Mouse (Mus musculus) kidney, adult 10 weeks (tissue): ENCODE data around the gene Ubqln4. TPM values are rescaled to one million over a fixed set of nuclear protein-coding genes. Genes with fewer than 3 reads are reported as not detected.

Source experiments
- polyA plus RNA-seq: library from polyadenylated mRNA; stranded (reverse); fragments of 350-450 nt; fragmentation: Illumina TruSeq; extraction: RNeasy Lipid Tissue Mini Kit (QIAGEN cat#74804); gene quantifications from one replicate; pipeline ENCODE4 v1.2.3, GENCODE M21; 2014; ENCODE audit warnings: low read depth, low replicate concordance

Gene Ubqln4
- 19.4 TPM for polyA plus RNA-seq

GRCm38 (mm10) chr3:88553525-88553879, at the start of gene Ubqln4:
Ubqln4 (plus strand) TSS chr3:88553758.

GRCm38 (mm10) chr3:88509692-88510420, 43.7 kb upstream of the Ubqln4 start, which contains the start of gene Lmna:
Lmna (minus strand) TSS chr3:88509956.

GRCm38 (mm10) chr3:88532299-88532674, 21.3 kb upstream of the Ubqln4 start, which contains the start of gene Mex3a:
Mex3a (plus strand) TSS chr3:88532395.

GRCm38 (mm10) chr3:88548180-88548917, 5.2 kb upstream of the Ubqln4 start, which contains the start of gene Rab25:
Rab25 (minus strand) TSS chr3:88548300.

GRCm38 (mm10) chr3:88552676-88553524, 658 bp upstream of the Ubqln4 start, which contains the start of gene Lamtor2:
Lamtor2 (minus strand) TSS chr3:88553074.

GRCm38 (mm10) chr3:88575540-88575939, 22.0 kb downstream of the Ubqln4 start, which contains the start of gene Ssr2:
Ssr2 (plus strand) TSS chr3:88575876.

GRCm38 (mm10) chr3:88605666-88606065, 52.1 kb downstream of the Ubqln4 start, which contains the start of gene Arhgef2:
Arhgef2 (plus strand) TSS chr3:88605966.

Other genes with a start within 250 kb of the Ubqln4 start
- 2.8 TPM for gene Glmp, start 228.7 kb upstream of the Ubqln4 start, polyA plus RNA-seq
- gene Tmem79, start 217.6 kb upstream of the Ubqln4 start, polyA plus RNA-seq: 0.61 TPM
- gene Smg5, start 217.5 kb upstream of the Ubqln4 start, polyA plus RNA-seq: 23.3 TPM
- gene Paqr6, start 189.2 kb upstream of the Ubqln4 start, polyA plus RNA-seq: not detected
- 0.57 TPM for gene Bglap3, start 181.0 kb upstream of the Ubqln4 start, polyA plus RNA-seq
- not detected for gene Bglap2, start 175.1 kb upstream of the Ubqln4 start, polyA plus RNA-seq
- not detected for gene Bglap, start 169.3 kb upstream of the Ubqln4 start, polyA plus RNA-seq
- gene Pmf1, start 143.4 kb upstream of the Ubqln4 start, polyA plus RNA-seq: 1.9 TPM
- 13.4 TPM for gene Slc25a44, start 128.6 kb upstream of the Ubqln4 start, polyA plus RNA-seq
- 77.3 TPM for gene Sema4a, start 92.6 kb upstream of the Ubqln4 start, polyA plus RNA-seq
- 2.7 TPM for gene Lmna, start 43.8 kb upstream of the Ubqln4 start, polyA plus RNA-seq
- 0.57 TPM for gene Mex3a, start 21.4 kb upstream of the Ubqln4 start, polyA plus RNA-seq
- gene Rab25, start 5.5 kb upstream of the Ubqln4 start, polyA plus RNA-seq: 2.4 TPM
- 7.3 TPM for gene Lamtor2, start 684 bp upstream of the Ubqln4 start, polyA plus RNA-seq
- 22.5 TPM for gene Ssr2, start 22.1 kb downstream of the Ubqln4 start, polyA plus RNA-seq
- gene Arhgef2, start 52.2 kb downstream of the Ubqln4 start, polyA plus RNA-seq: 11.2 TPM
- not detected for gene Rxfp4, start 99.4 kb downstream of the Ubqln4 start, polyA plus RNA-seq
- gene Khdc4, start 132.0 kb downstream of the Ubqln4 start, polyA plus RNA-seq: 52.6 TPM
- gene Rit1, start 163.1 kb downstream of the Ubqln4 start, polyA plus RNA-seq: 11.8 TPM
- 24.0 TPM for gene Syt11, start 221.4 kb downstream of the Ubqln4 start, polyA plus RNA-seq